Mouse (Mus musculus) right cerebral cortex, adult 18-20 months (tissue): Measurements from ENCODE around the gene Srrt.
"Not testable (repeated sequence)": the region's sequence is repeated elsewhere in the genome, so short reads cannot be mapped to it uniquely, and the experiment has no call there.

Source experiments
- DNase-seq: peaks from one replicate; pipeline ENCODE4 v3.0.0; 2022; ENCODE audit warnings: mixed read lengths

Gene Srrt

GRCm38 (mm10) chr5:137295296-137295695 is 12.2 kb downstream of the Srrt start:
- DNase-seq = no peak

DNA sequence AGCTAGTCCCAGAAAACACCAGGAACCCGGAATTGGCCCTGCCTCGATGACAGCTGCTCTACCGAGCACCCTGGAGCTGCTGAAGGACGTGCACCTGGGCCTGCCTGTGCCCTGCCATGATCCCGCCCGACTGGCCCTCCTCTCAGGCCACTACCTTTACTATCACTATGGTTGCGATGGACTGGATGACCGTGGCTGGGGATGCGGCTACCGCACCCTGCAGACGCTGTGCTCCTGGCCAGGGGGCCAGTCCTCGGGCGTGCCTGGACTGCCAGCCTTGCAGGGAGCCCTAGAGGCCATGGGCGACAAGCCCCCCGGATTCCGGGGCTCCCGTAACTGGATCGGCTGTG is 12.8 kb downstream of the Srrt start:
- no peak for DNase-seq

- peak; percentile 98 for DNase-seq
These were observed 13.4 kb downstream of the Srrt start, which contains the start of gene Ufsp1 for GRCm38 (mm10) chr5:137293839-137294743. Gene Ufsp1 (plus strand): TSS chr5:137294629.

- DNase-seq = peak; percentile 84
These were observed 14.2 kb downstream of the Srrt start for GRCm38 (mm10) chr5:137293282-137293681.

DNA sequence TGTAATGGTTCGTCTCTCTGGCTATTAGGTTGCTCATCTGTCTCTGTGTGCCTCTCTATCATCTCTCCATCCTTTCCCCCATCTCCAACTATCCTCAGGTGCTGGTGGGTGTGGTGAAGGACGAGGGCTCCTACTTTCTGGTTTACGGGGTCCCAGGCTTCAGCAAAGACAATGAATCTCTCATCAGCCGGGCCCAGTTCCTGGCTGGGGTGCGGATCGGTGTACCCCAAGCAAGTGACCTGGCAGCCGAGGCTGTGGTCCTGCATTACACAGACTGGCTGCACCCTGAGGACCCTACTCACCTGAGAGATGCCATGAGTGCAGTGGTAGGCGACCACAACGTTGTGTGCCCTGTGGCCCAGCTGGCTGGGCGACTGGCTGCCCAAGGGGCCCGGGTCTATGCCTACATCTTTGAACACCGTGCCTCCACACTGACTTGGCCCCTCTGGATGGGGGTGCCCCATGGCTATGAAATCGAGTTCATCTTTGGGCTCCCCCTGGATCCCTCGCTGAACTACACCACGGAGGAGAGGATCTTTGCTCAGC is 16.0 kb downstream of the Srrt start:
- no peak for DNase-seq

DNA sequence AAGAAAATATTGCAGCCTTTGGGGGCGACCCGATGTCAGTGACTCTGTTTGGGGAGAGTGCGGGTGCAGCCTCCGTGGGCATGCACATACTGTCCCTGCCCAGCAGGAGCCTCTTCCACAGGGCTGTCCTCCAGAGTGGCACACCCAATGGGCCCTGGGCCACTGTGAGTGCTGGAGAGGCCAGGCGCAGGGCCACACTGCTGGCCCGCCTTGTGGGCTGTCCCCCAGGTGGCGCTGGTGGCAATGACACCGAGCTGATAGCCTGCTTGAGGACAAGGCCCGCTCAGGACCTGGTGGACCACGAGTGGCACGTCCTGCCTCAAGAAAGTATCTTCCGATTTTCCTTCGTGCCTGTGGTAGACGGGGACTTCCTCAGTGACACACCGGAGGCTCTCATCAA is 16.8 kb downstream of the Srrt start:
- no peak for DNase-seq

- no peak for DNase-seq
These were observed 17.7 kb downstream of the Srrt start for GRCm38 (mm10) chr5:137289591-137290365.

DNA sequence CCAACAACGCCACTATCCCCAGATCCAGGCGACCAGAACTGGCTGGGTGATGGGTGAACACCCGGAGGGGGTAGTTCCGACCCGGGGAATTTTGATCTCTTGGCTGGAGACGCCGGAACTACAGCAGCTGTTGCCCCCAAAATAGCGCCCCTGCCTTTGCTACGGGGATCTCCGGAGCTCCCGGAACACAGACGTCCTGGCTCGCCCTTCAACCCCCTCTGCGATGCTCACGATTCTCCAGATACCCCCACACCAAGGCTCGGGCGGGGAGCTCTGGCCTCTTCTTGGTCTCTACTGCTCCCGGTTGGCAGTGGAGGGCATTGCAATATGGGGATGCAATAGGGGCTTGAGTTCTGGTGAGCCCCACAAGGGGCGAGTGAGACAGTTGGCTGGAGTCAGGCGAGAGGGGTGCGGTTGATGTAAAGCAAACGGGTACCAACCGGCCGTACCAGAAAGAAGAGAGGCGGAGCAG is 18.4 kb downstream of the Srrt start:
- peak; percentile 60 for DNase-seq

DNA sequence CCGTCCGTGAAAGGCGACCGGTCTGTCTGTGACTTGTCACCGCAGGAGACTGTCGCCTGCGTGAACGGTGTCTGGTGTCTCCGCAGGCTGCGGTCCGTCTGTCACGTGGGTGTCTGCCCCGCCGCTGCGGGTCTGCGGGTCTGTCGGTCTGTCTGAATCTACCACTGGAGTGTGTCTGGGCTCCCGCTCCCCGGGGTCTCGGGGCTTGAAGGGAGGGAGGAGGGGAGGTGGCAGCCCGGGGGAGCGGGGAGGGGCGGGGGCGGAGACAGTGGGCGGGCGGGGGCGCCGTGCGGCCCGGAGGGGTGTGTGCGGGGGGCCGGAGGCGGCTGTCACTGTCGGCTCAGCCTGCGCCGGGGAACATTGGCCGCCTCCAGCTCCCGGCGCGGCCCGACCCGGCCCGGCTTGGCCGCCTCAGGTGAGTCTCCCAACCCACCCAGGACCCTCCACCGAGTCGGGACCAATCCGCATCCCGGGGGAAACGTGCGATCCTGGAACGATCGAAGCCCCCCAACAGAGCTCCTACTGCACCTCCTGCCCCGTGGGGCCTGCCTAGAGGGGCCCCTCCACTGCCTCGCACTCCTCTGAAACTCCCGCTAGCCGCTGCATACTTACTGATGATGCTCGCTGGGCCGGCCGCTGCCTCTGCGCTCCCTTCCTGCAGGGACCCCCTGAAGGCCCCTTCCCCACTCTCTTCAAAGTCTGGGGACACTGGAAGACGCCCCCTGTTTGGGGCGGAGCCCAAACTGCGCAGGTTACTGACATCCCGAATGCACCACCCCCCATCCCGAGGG is 19.3 kb downstream of the Srrt start:
- peak; percentile 65 for DNase-seq

GRCm38 (mm10) chr5:137287032-137287952 is 20.2 kb downstream of the Srrt start, which contains the start of gene Ache:
Gene Ache (plus strand): TSS chr5:137287519.
- DNase-seq = peak; percentile 81

DNA sequence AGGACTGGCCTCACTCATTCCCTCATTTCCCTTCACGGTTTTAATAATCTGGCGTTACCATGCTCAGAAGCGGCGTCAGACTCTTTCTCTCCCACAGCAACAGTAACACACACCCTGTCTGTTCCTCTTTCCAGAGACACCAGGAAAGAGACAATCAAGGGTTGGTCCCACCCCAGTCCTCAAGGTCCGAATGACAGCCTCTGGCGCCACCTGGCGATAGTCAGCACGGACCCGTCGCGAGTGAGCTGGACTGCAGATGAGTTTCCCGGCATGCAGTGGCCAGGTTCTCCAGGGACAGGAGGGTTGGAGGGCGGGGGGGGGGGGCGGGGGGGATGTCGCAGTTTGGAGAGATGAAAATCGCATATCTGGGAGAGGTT is 20.8 kb downstream of the Srrt start:
- DNase-seq = peak; percentile 92

DNA sequence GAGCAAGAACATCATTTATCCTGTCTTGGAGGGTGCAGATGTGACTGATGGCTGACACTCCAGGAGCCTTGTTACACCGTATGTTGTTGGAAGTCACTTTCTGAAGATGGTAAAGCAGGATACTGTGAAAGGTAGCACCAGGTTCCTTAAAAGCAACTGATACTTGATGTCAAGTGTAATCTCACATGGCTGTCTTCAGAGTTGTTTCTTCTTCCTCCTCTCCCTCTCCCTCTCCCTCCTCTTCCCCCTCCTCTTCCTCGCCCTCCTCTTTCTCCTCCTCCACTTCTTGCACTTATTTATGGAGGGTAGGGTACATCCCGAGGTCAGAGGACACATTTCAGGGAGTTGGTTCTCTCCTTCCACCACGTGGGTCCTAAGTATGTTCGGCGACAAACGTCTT is 21.5 kb downstream of the Srrt start:
- no peak for DNase-seq

DNA sequence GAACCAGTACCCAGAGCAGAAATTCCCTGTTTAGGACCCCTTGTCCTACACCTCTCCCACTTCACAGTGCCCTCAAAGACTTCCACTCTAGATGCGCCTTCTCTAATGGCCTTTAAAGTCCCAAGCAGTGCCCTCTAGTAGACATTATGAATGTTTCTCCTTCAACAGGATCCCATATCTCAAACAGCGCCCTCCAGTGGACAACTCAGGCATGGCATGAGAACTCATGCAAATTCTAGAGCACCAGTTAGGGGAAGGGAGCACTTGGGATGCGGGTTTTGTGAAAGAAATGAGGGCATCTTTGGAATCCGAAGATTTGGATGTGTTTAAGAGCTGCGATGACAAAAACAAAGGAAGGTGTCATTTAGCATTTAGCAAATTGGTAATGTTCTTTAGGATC is 22.4 kb downstream of the Srrt start:
- no peak for DNase-seq

DNA sequence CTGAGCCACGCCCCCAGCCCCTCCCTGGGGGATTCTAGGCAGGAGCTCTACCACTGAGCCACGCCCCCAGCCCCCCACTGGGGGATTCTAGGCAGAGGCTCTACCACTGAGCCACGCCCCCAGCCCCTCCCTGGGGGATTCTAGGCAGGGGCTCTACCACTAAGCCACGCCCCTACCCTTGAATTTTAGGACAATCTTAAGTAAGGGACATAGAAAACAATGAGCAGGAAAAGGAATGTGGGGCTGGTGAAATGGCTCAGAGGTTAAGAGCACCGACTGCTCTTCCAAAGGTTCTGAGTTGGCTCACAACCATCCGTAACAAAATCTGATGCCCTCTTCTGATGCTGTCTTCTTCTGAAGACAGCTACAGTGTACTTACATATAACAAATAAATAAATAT is 23.1 kb downstream of the Srrt start:
- DNase-seq = not testable (repeated sequence)

GRCm38 (mm10) chr5:137277360-137278342 is 29.8 kb downstream of the Srrt start:
- no peak for DNase-seq

DNA sequence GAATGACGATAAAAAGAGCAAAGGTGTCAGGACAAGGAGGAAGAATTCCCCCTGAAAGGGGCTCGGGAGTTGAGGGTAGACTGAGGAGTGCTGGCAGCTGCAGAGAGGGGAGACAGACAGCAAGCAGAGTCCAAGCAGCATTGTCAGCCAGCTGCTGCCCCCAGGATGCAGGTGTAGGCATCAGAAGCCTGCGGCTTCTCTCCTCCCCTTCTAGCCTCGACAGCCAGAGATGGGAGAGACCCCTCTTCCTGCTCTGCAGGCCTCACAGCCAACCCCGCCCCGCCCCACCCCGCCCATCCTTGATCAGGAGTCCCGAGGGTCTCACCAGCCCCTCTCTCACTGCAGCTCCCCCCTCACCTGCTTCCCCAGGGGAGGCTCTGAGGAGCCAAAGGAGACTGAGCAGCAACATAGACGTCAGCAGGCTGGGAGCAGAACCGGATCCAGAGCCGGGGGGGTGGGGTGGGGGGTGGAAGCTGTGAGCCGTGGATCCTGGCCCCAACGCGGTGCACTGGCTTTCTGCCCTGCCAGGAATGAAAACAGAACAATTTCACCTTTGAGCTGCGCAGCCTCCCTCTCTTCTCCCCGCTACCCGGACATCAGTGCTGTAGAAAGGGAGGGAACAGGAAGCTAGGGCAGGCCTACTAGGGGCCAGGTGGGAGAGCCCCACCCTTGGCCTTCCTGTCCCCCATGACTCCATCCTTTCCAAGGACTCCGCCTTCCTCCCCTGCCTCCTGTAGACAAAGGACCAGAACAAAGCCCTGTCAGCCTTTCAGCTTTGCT is 39.2 kb downstream of the Srrt start:
- DNase-seq = no peak

DNA sequence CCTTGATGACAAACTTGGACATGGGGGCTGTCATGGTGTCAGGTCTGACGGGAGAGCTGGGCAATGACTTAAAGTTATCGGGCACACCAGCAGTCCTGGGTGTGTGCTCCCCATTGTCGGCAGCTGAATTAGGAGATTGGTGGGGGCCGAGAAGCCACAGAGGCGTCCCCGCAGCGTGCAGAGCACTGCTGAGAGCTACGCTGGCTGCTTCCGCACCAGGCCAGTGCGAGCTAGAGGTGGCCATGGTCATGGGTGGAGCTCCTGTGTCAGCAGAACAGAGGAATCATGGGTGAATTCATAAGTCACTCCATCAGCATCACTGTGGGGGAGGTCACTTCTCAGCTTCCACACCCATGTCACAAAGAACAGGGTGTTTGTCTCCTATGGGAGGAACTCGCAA is 42.7 kb downstream of the Srrt start:
- no peak for DNase-seq

- no peak for DNase-seq
These were observed 43.4 kb downstream of the Srrt start for GRCm38 (mm10) chr5:137263897-137264720.
